Comparison of ENCODE assay signal across 25 mouse cellular contexts in the genomic region with DNA sequence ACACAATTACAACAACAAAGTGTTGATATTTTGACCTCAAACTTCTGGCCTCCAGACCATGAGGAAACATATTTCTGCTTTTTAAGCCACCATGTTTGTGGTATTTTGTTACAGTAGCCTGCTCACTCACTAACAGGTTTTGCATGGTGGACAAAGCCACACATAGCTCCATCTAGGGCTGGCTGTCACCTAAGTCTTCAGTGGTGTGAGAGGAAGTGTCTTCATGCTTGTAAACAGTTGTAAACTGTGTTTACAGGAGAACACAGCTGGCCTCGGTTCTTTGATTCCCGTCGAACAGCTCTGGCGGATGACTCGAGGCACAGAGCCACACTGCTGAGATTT. TPM values are rescaled to one million over a fixed set of nuclear protein-coding genes. Genes with fewer than 3 reads are reported as not detected.
DNase-seq lines count a peak whose midpoint lies in the region; ATAC-seq lines count a peak whose summit lies in the region.
"Had no signal": no experiment of that assay in that cellular context is flagged by ENCODE, and none has a peak within 500 bp of the region (broad histone marks: within the 10 kb centered on the region; RNA-seq: fewer than 3 reads in every experiment).

No protein-coding gene starts in this region.

- H3K4me2 ChIP-seq in liver, embryonic 12.5 days = peak overlapping the region; percentile 79
- H3K4me2 ChIP-seq: embryonic facial prominence, embryonic 12.5 days; forebrain, embryonic 13.5 days; hindbrain, embryonic 14.5 days; midbrain, embryonic 12.5 days; neural tube, embryonic 13.5 days had no signal

- H3K79me2 ChIP-seq in macrophage (ENCODE audit: inconsistent target) = peaks cover 91% of the 10 kb centered on the region

- peak; percentile 3 for ATAC-seq in CD4-positive, CD25-positive, alpha-beta regulatory T cell, adult 4 months
- no peak for ATAC-seq in liver, embryonic 12.5 days
- no peak for ATAC-seq in monocyte, adult 5-6 weeks (replicated peaks; ENCODE audit: insufficient number of reproducible peaks, low FRiP score, low TSS enrichment, poor library complexity, severe bottlenecking)
- ATAC-seq: forebrain, embryonic 13.5 days; intestine, embryonic 16.5 days; lung, postnatal 0 days had no signal

- H3K4me3 ChIP-seq in liver, embryonic 12.5 days = peak overlapping the region; percentile 70
- H3K4me3 ChIP-seq in macrophage (ENCODE audit: inconsistent target) = no peak overlapping the region
- H3K4me3 ChIP-seq: embryonic facial prominence, embryonic 12.5 days; forebrain, embryonic 13.5 days; heart, adult 2 months; heart, embryonic 15.5 days; limb, embryonic 10.5 days; midbrain, embryonic 12.5 days; neural tube, embryonic 13.5 days had no signal

- H3K36me3 ChIP-seq in liver, embryonic 12.5 days = peaks cover 33% of the 10 kb centered on the region
- peaks cover 14% of the 10 kb centered on the region; the same call in 1 of the 2 replicates for H3K36me3 ChIP-seq in macrophage (ENCODE audit: inconsistent target)
- H3K36me3 ChIP-seq: embryonic facial prominence, embryonic 12.5 days; heart, embryonic 15.5 days; limb, embryonic 10.5 days; midbrain, embryonic 12.5 days; neural tube, embryonic 13.5 days had no signal

- peak; percentile 41 to 48 for DNase-seq in B cell, adult 2 months
- DNase-seq in adipocyte (ENCODE audit: low spot score) = no peak
- DNase-seq in kidney, postnatal 36 days = no peak
- DNase-seq: adrenal gland, adult 2 months; cerebellum, adult 18-20 months; cerebellum, postnatal 25 days; gastrocnemius, postnatal 36 days; heart, postnatal 36 days; kidney, adult 9 months; kidney, postnatal 14 days; right cerebral cortex, postnatal 4 days had no signal

- 15% methylated on average over 5 of the region's 5 CpGs for WGBS in liver, embryonic 12.5 days (ENCODE audit: insufficient replicate concordance)
- 35% methylated on average over 5 of the region's 5 CpGs for WGBS in macrophage (ENCODE audit: missing documents)

- no peaks in the 10 kb centered on the region for H3K9me3 ChIP-seq in liver, embryonic 12.5 days (replicated peaks)
- H3K9me3 ChIP-seq: embryonic facial prominence, embryonic 12.5 days; forebrain, embryonic 13.5 days; heart, embryonic 15.5 days; limb, embryonic 10.5 days; midbrain, embryonic 12.5 days; neural tube, embryonic 13.5 days had no signal

- peak overlapping the region; percentile 95 for H3K27ac ChIP-seq in liver, embryonic 12.5 days
- peak overlapping the region; percentile 95 for H3K27ac ChIP-seq in macrophage
- H3K27ac ChIP-seq: embryonic facial prominence, embryonic 12.5 days; forebrain, embryonic 13.5 days; heart, adult 2 months; heart, embryonic 15.5 days; hindbrain, embryonic 14.5 days; midbrain, embryonic 12.5 days; neural tube, embryonic 13.5 days had no signal

- no peaks in the 10 kb centered on the region for H3K27me3 ChIP-seq in liver, embryonic 12.5 days (replicated peaks)
- H3K27me3 ChIP-seq: embryonic facial prominence, embryonic 12.5 days; forebrain, embryonic 13.5 days; midbrain, embryonic 12.5 days had no signal

- peaks cover 87% of the 10 kb centered on the region for H3K4me1 ChIP-seq in liver, embryonic 12.5 days
- H3K4me1 ChIP-seq: midbrain, embryonic 12.5 days had no signal

- peak overlapping the region; percentile 81 for H3K9ac ChIP-seq in liver, embryonic 12.5 days
- H3K9ac ChIP-seq: embryonic facial prominence, embryonic 12.5 days; forebrain, embryonic 13.5 days; heart, embryonic 15.5 days; hindbrain, embryonic 14.5 days; midbrain, embryonic 12.5 days; neural tube, embryonic 13.5 days had no signal

RNA-seq across cellular contexts. Expression of gene Runx1, which starts 4.4 kb away (rescaled TPM):
- polyA plus RNA-seq in CD4-positive, CD25-positive, alpha-beta regulatory T cell, adult 4 months (2017; shearing (Covaris generic)) = 10 to 100 TPM; 40.2 to 41.6 TPM
- 11.7 and 13.5 TPM in 2 replicates for polyA plus RNA-seq in liver, embryonic 12.5 days (2016; fragmentation: Nextera tagmentation; extraction: Ambion mirVana)
- total RNA-seq in macrophage (2018; cell fraction: chromatin; rRNA removed) = 100 to 1,000 TPM; 170 to 922 (median 407) TPM
- total RNA-seq in macrophage (2018; cell fraction: cytosol; rRNA removed) = 10 to 100 TPM; 29.1 to 90.3 (median 52.0) TPM
- 100 to 1,000 TPM; 108 to 569 (median 293) TPM for total RNA-seq in macrophage (2018; cell fraction: nucleus; rRNA removed)
- polyA plus RNA-seq in macrophage (2018) = 30.4 to 35.3 TPM (median 34.7 TPM) in 3 replicates
- total RNA-seq in monocyte, adult 5-6 weeks (2017) = 48.6 to 147 TPM (median 77.3 TPM) in 3 replicates

Comparison
In these comparisons a context has a peak if more than half of its experiments do, and no peak if none do; other contexts are left out.
1. DNase-seq: peak in B cell, adult 2 months (2 of 2); none in adipocyte (single experiment) and kidney, postnatal 36 days (0 of 2).